Mouse (Mus musculus) myocyte (in vitro differentiated cells): Measurements from ENCODE around the gene Ints3. TPM values are rescaled to one million over a fixed set of nuclear protein-coding genes. Genes with fewer than 3 reads are reported as not detected.
"Not testable (repeated sequence)": the region's sequence is repeated elsewhere in the genome, so short reads cannot be mapped to it uniquely, and the experiment has no call there.

Source experiments
- H3K27me3 ChIP-seq: one replicate; pipeline ENCODE4 v1.6.1; 2011; ENCODE audit not compliant: control insufficient read depth, insufficient read depth, insufficient read length
- H3K36me3 ChIP-seq: one replicate; pipeline ENCODE4 v1.6.1; 2011; ENCODE audit not compliant: control insufficient read depth, insufficient read depth
- H3K4me2 ChIP-seq: one replicate; pipeline ENCODE4 v1.6.1; 2011; ENCODE audit warnings: low read depth, control low read depth
- H3K4me3 ChIP-seq: one replicate; pipeline ENCODE4 v1.5.1; 2011; ENCODE audit warnings: mild to moderate bottlenecking, control low read depth, moderate library complexity
- H3K79me2 ChIP-seq: one replicate; pipeline ENCODE4 v1.6.1; 2011; ENCODE audit not compliant: control insufficient read depth, insufficient read depth
- H3ac ChIP-seq: one replicate; pipeline ENCODE4 v1.6.1; 2011; ENCODE audit not compliant: control insufficient read depth, insufficient read length
- E2F4 ChIP-seq: IDR thresholded peaks from one replicate; pipeline ENCODE4 v1.6.1; 2011; ENCODE audit warnings: mild to moderate bottlenecking, control low read depth, moderate library complexity; ENCODE audit not compliant: insufficient read depth
- MAX ChIP-seq: IDR thresholded peaks from one replicate; pipeline ENCODE4 v1.6.1; 2011; ENCODE audit warnings: low read depth, mild to moderate bottlenecking, control low read depth
- TCF12 ChIP-seq: IDR thresholded peaks from one replicate; pipeline ENCODE4 v1.6.1; 2011; ENCODE audit warnings: mild to moderate bottlenecking, control low read depth; ENCODE audit not compliant: poor library complexity, insufficient read depth, severe bottlenecking
- USF1 ChIP-seq: IDR thresholded peaks from one replicate; pipeline ENCODE4 v1.6.1; 2011; ENCODE audit warnings: low read depth, mild to moderate bottlenecking, control low read depth, moderate library complexity
- polyA plus RNA-seq: library from polyadenylated mRNA; unstranded; fragments of >200 nt; fragmentation: generic; extraction: Trizol; gene quantifications from one replicate; pipeline ENCODE4 v1.2.1, GENCODE M21; 2012; ENCODE audit warnings: missing spikeins

The Ints3 gene
- polyA plus RNA-seq, 1 experiment, result 24.2 TPM

DNA sequence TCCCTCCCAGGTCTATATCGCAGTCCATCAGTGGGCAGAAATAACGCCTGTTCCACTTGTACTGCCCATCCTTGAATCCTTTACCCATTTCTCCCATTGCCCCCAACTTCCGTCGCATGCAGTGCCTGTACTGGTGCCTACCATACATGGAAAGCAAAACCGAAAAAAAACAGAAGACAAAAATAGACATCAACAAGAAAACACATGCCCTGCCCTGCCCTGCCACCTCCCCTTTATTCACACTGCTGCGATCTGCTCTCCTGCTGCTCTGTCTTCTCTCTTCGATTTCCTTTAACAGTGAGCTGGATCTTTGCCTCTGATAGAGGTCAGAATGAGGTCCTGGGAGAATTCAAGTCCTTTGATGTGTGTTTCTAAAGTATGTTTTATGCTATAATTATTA, 75.5 kb downstream of the Ints3 start:
- no peaks in the 10 kb centered on the region for H3K27me3 ChIP-seq
- no peaks in the 10 kb centered on the region for H3K79me2 ChIP-seq
- H3K4me3 ChIP-seq, result no peak overlapping the region
- no peak overlapping the region for H3ac ChIP-seq
- peaks cover 53% of the 10 kb centered on the region for H3K36me3 ChIP-seq
- TF ChIP-seq E2F4, result no peak
- TF ChIP-seq USF1, result no peak
- no peak overlapping the region for H3K4me2 ChIP-seq

DNA sequence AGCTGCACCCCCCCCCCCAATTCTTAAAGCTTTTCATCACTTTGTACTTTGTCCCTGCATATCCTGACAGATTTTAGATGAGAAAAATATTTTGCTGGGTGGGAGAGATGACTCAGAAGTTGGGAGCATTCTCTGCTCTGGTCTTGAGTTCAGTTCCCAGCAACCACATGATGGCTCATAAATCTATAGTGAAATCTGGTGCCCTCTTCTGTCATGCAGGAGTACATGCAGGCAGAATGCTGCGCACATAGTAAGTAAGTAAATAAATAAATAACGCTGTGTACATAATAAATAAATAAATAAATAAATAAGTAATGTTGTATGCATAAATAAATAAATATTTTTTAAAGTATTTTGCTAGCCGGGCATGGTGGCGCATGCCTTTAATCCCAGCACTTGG, 85.6 kb downstream of the Ints3 start:
- TF ChIP-seq TCF12 (no peak), MAX (no peak)
- H3K4me2 ChIP-seq, result no peak overlapping the region
- peaks cover 58% of the 10 kb centered on the region for H3K36me3 ChIP-seq
- H3K79me2 ChIP-seq, result peaks cover 31% of the 10 kb centered on the region
- no peak overlapping the region for H3ac ChIP-seq
- no peak overlapping the region for H3K4me3 ChIP-seq
- no peaks in the 10 kb centered on the region for H3K27me3 ChIP-seq

DNA sequence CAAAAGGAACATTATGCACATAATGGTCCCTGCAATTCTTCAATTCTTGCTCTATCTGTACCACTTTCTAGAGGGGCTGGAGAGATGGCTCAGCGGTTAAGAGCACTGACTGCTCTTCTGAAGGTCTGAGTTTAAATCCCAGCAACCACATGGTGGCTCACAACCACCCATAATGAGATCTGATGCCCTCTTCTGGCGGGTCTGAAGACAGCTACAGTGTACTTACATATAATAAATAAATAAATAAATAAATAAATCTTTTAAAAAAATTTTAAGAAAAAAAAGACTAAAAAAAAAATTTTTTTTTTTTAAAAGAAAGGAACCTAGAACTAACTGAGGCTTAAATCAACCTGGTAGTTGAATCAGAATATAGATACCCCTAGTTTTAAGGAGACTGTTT, 90.6 kb downstream of the Ints3 start:
- H3K27me3 ChIP-seq, H3ac ChIP-seq: not testable (repeated sequence)
- H3K36me3 ChIP-seq, result peaks cover 34% of the 10 kb centered on the region

More for the DNA sequence above, 90.6 kb downstream of the Ints3 start:
- peaks cover 79% of the 10 kb centered on the region for H3K79me2 ChIP-seq
- H3K4me2 ChIP-seq, H3K4me3 ChIP-seq: not testable (repeated sequence)

Other genes starting within 250 kb of the Ints3 start
- gene Rps27, start 220.0 kb downstream of the Ints3 start, polyA plus RNA-seq, result 3,699 TPM
- gene Rab13, start 219.9 kb downstream of the Ints3 start, polyA plus RNA-seq, result 28.1 TPM
- gene Jtb, start 202.0 kb downstream of the Ints3 start, polyA plus RNA-seq, result 39.9 TPM
- gene Creb3l4, start 190.1 kb downstream of the Ints3 start, polyA plus RNA-seq, result 0.22 TPM
- 111 TPM for gene Slc39a1, start 185.4 kb downstream of the Ints3 start, polyA plus RNA-seq
- 19.9 TPM for gene Crtc2, start 179.5 kb downstream of the Ints3 start, polyA plus RNA-seq
- gene Dennd4b, start 168.4 kb downstream of the Ints3 start, polyA plus RNA-seq, result 6.6 TPM
- 14.7 TPM for gene Gatad2b, start 140.4 kb downstream of the Ints3 start, polyA plus RNA-seq
- 3.4 TPM for gene Slc27a3, start 43.7 kb downstream of the Ints3 start, polyA plus RNA-seq
- 0.22 TPM for gene Npr1, start 32.2 kb upstream of the Ints3 start, polyA plus RNA-seq
- gene Ilf2, start 42.5 kb upstream of the Ints3 start, polyA plus RNA-seq, result 50.4 TPM
- gene Snapin, start 57.4 kb upstream of the Ints3 start, polyA plus RNA-seq, result 33.7 TPM
- 108 TPM for gene Chtop, start 75.9 kb upstream of the Ints3 start, polyA plus RNA-seq
- 189 TPM for gene S100a1, start 80.8 kb upstream of the Ints3 start, polyA plus RNA-seq
- 106 TPM for gene S100a13, start 80.8 kb upstream of the Ints3 start, polyA plus RNA-seq
- gene S100a14, start 93.2 kb upstream of the Ints3 start, polyA plus RNA-seq, result 2.9 TPM
- gene S100a16, start 103.6 kb upstream of the Ints3 start, polyA plus RNA-seq, result 210 TPM
- 4.7 TPM for gene S100a3, start 127.0 kb upstream of the Ints3 start, polyA plus RNA-seq
- gene S100a2, start 156.6 kb upstream of the Ints3 start, polyA plus RNA-seq, result not detected
- gene Gm42674, start 168.3 kb upstream of the Ints3 start, polyA plus RNA-seq, result 0.89 TPM
- 3,627 TPM for gene S100a4, start 170.1 kb upstream of the Ints3 start, polyA plus RNA-seq
- gene S100a5, start 174.9 kb upstream of the Ints3 start, polyA plus RNA-seq, result 0.19 TPM
- 2,472 TPM for gene S100a6, start 179.3 kb upstream of the Ints3 start, polyA plus RNA-seq
- gene S100a7a, start 220.4 kb upstream of the Ints3 start, polyA plus RNA-seq, result 0.37 TPM
- gene S100a8, start 235.4 kb upstream of the Ints3 start, polyA plus RNA-seq, result not detected